Comparison of ENCODE assay signal across 22 mouse cellular contexts in genomic region chr9:56828146-56828545, GRCm38 (mm10). TPM values are rescaled to one million over a fixed set of nuclear protein-coding genes. Genes with fewer than 3 reads are reported as not detected.
"Had no signal": no experiment of that assay in that cellular context is flagged by ENCODE, and none has a peak within 500 bp of the region (broad histone marks: within the 10 kb centered on the region; RNA-seq: fewer than 3 reads in every experiment).

No protein-coding gene starts in this region.

- H3K9me3 ChIP-seq: limb, embryonic 13.5 days; liver, embryonic 15.5 days; lung, embryonic 15.5 days; megakaryocyte, embryonic 14.5 days; neural tube, embryonic 15.5 days had no signal

- DNase-seq: kidney, adult 11 months; kidney, adult 9 months; kidney, postnatal 36 days; layer of hippocampus, adult 9-11 months; layer of hippocampus, postnatal 36 days; lung, postnatal 14 days; right cerebral cortex, postnatal 4 days; spleen, adult 18-20 months; thymus, adult 18-20 months; thymus, postnatal 25 days had no signal

- H3K4me2 ChIP-seq: limb, embryonic 13.5 days; liver, embryonic 15.5 days; lung, embryonic 15.5 days; neural tube, embryonic 15.5 days had no signal

- H3K9ac ChIP-seq: limb, embryonic 13.5 days; liver, embryonic 15.5 days; lung, embryonic 15.5 days; neural tube, embryonic 15.5 days had no signal

- H3K4me1 ChIP-seq: liver, embryonic 15.5 days had no signal

- H3K27ac ChIP-seq: kidney, postnatal 0 days; limb, embryonic 13.5 days; liver, embryonic 15.5 days; lung, embryonic 15.5 days; macrophage; neural tube, embryonic 15.5 days had no signal

- H3K4me3 ChIP-seq: limb, embryonic 13.5 days; liver, embryonic 15.5 days; lung, embryonic 15.5 days; megakaryocyte, embryonic 14.5 days; myocyte; neural tube, embryonic 15.5 days had no signal

- H3K36me3 ChIP-seq: limb, embryonic 13.5 days; liver, embryonic 15.5 days; lung, embryonic 15.5 days; neural tube, embryonic 15.5 days had no signal

RNA-seq across cellular contexts. Expression of gene Lingo1, which starts 31.9 kb away (rescaled TPM):
- polyA plus RNA-seq: macrophage had no signal

RNA-seq across cellular contexts. Expression of gene Odf3l1, which starts 36.3 kb away (rescaled TPM):
- total RNA-seq: layer of hippocampus, adult 18-20 months; layer of hippocampus, postnatal 36 days; left cerebral cortex, postnatal 25 days; liver, adult 2 months had no signal
- polyA plus RNA-seq: macrophage; neural tube, embryonic 11.5 days had no signal

RNA-seq across cellular contexts. Expression of gene Cspg4, which starts 36.7 kb away (rescaled TPM):
- polyA plus RNA-seq: macrophage had no signal
